Mouse (Mus musculus) monocyte, adult 5-6 weeks (primary cell): ENCODE results near the gene Cfh. TPM values are rescaled to one million over a fixed set of nuclear protein-coding genes. Genes with fewer than 3 reads are reported as not detected.
"Not testable (repeated sequence)": the region's sequence is repeated elsewhere in the genome, so short reads cannot be mapped to it uniquely, and the experiment has no call there.

ENCODE experiments used
- ATAC-seq: fragments of 153-309, 156-312 bp; replicated peaks from 2 replicates; pipeline ENCODE4 v1.8.0; 2017; ENCODE audit warnings: mild to moderate bottlenecking; ENCODE audit not compliant: low TSS enrichment, insufficient number of reproducible peaks, severe bottlenecking, poor library complexity, low FRiP score
- total RNA-seq: library from RNA; stranded (forward); fragments of 200-1000, 200-491, 200-594 nt; gene quantifications from 3 replicates; pipeline ENCODE4 v1.2.3, GENCODE M21; 2017

Cfh gene
- total RNA-seq = 32.9 to 56.2 TPM (median 53.4 TPM) in 3 replicates

DNA sequence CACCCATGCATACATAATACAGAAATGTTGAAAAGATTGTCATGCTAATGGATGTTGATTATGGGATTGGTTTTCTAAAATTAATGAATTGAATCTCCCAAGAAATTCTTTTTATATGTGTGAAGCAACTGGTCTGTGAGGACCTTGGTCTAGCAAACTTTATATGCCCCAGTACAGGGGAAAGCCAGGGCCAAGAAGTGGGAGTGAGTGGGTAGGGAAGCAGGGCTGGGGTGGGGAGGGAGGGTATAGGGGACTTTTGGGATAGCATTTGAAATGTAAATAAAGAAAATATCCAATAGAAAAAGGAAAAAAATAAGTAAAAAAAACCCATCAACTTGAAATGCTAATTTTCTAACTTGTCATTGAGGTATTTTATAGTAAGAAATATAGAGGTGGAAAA lies at the start of gene Cfh:
Gene Cfh, minus strand, starts transcription at position 101 of the 400 bp plus-strand sequence.
- ATAC-seq = not testable (repeated sequence)

GRCm38 (mm10) chr1:140226673-140227072 lies 43.1 kb upstream of the Cfh start:
- no peak for ATAC-seq

DNA sequence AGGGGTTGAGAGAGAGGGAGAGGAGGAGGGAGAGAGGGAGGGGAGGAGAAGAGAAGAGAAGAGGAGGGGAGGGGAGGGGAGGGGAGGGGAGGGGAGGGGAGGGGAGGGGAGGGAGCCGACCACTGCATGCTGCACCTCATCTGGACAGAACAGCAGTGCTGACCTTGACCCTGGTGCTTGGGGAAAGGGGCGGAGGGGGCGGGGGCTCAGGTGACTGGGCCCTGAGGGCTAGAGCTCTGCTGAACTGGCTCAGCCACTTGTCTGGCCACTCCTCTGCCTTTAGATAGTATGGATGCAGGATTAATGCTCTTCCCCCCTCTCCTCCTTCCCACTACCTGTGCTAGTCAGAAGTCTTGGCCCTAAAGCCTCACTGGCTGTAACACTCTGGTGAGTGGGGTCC lies 41.7 kb upstream of the Cfh start:
- ATAC-seq = no peak

DNA sequence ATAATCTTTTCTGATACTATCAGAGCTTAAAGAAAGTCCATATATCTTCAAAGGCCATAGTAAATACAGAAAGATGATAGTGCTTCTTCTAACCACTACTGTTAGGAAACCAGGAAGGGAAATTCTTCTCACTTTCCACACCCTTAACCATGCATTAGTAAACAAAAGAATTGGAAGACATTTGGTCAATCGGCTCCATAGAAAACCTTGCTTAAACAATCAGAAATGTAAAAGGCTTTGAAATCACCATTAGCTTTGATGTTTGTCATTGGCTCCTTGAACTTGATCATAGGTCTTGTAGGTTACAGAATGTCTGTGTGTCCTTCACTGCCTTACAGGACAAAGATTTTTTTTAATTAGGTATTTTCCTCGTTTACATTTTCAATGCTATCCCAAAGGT lies 21.8 kb upstream of the Cfh start:
- ATAC-seq = no peak

- not testable (repeated sequence) for ATAC-seq
These were observed 4.9 kb upstream of the Cfh start for GRCm38 (mm10) chr1:140188500-140188899.

DNA sequence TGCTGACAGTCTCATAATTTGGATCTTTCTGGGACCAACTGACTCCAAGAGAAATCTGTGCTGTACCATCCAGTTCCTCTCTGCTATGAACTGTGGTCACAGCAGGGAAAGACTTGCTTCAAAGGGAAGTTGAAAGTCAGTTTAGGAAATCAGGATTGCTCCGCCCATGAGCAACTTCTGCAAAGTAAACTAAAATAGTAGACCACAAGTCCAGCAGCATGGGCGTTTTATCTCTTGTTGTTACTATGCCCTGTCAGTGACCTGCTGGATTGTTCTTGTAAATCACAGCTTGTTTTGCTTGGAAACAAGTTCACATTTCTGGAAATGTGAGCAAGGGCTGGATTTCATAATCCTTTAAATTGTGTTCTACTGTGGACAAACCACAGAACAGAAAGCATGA lies 356 bp downstream of the Cfh start:
- ATAC-seq = peak; percentile 59

- no peak for ATAC-seq
These were observed 3.4 kb downstream of the Cfh start for GRCm38 (mm10) chr1:140180125-140180524.

DNA sequence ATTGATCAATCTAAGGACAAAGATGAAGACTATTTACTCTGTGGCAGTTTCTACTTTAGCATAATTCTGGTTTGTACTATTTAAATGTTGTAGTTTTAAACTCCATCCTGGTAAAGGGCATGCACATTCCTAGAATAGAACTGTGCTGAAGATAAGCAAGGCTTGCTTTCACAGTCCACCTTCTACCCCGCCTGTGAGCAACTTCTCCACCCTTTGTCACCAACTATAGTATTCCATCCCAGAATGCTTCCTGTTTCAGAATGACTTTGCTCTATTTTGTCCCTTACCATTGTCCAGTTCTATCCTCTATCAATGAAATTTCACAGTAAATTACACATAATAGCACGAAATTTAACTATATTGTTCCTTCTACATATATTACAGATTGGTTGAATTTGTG lies 8.1 kb downstream of the Cfh start:
- ATAC-seq = no peak

DNA sequence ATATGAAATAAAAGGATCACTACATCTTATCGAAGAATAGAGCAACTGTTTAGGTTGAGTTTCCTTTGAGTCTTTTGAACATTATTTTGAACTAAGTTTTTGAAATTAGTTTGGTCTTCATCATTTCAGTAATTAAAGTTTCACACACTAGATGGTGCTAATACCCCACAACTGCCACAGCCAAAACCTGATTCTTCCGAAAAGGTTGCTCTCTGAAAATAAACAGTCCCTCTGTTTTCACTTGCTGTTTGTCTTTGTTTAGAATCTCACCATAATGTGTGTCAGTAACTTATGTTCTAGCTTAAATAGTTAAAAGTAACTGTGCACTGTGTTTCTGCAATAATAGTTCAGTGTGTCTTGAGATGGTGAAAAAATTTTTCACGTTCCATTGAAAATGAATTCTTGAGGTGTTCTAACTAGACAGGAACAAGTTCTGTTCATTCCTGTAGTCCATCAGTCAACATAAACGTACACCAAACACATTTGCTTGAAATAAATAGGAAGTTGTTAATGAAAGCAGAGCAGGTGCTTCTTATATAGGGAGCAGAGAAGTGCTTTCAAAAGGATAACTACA lies 11.9 kb downstream of the Cfh start:
- ATAC-seq = no peak

DNA sequence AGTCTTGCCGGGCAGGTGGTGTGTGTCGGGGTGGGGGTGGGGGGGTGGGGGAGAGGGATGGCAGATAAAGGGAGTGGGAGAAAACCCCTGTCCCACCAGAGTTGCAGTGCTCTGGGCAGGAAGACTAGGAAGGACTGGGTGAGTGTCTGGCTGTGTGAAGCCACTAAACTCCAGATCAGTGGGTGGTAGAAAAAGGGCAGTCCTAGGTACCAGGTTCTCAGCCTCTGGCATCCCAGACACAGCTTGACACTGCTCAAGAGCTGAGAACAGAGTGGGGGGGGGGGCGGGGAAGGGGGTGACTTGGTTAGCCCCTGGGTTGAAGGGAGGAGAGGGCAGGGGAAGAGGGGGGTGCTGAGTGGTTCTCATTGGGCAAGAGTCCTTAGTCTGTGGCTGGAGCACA lies 24.6 kb downstream of the Cfh start:
- no peak for ATAC-seq

DNA sequence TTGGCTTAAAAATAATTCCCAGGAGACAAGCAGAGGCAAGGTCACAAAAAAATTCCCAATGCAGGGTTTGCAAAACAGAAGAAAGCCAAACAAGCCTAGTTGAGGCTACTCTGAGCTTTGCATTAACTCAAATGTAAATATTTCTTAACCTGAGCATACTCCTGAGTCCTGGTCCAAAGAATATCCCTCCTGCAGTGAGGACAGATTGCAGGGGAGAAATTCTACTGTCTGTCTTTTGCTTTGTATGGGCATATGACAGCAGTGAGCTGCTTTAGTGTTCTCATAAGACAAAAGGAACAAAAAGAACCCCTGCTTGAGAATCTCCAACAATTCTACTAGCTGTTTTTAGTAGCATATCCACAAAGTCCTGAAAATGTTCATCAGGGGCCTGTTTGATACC lies 114.1 kb downstream of the Cfh start:
- ATAC-seq = no peak

Other genes starting within 250 kb of the Cfh start
- gene Kcnt2, start 62.4 kb upstream of the Cfh start, total RNA-seq = not detected in 3 replicates